In the genomic region with DNA sequence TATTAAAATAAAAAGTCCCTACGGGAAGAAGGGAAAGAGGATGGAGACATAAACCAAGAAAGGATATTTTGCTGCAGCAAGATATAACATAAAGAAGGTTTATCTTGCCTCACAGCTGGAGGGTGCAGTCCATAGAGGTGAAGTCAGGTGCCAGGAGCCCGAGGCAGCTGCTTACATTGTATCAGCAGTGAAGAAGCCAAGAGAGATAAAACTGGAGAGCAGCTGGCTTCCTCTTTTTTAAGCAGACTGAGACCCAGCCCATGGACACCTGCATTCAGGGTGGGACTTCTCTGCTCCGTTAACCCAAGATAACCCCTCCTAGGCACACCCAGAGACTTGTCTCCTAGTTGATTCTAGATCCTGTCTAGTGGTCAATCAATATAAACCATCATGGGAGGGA, we compare ENCODE assay signal across 30 mouse cellular contexts.
DNase-seq lines count a peak whose midpoint lies in the region; ATAC-seq and TF ChIP-seq lines count a peak whose summit lies in the region.
"Had no signal": no experiment of that assay in that cellular context is flagged by ENCODE, and none has a peak within 500 bp of the region (broad histone marks: within the 10 kb centered on the region; RNA-seq: fewer than 3 reads in every experiment).

No protein-coding gene starts in this region.

- no peak overlapping the region for H3K9ac ChIP-seq in liver, embryonic 13.5 days
- no peak overlapping the region for H3K9ac ChIP-seq in liver, embryonic 12.5 days
- H3K9ac ChIP-seq in MEL (ENCODE audit: control insufficient read depth, low read depth, low read length, poor library complexity, severe bottlenecking): no peak overlapping the region
- H3K9ac ChIP-seq: forebrain, embryonic 12.5 days; forebrain, postnatal 0 days; heart, embryonic 13.5 days; kidney, embryonic 15.5 days; lung, embryonic 14.5 days; neural tube, embryonic 12.5 days; stomach, embryonic 15.5 days had no signal

- H3K79me2 ChIP-seq in MEL (ENCODE audit: control insufficient read depth, insufficient read depth, low read length, poor library complexity): no peaks in the 10 kb centered on the region

- no peaks in the 10 kb centered on the region for H3K36me3 ChIP-seq in liver, embryonic 13.5 days
- no peaks in the 10 kb centered on the region for H3K36me3 ChIP-seq in liver, embryonic 12.5 days
- H3K36me3 ChIP-seq in MEL (ENCODE audit: control insufficient read depth in 1 of 2, insufficient read depth in 2 of 2, low read length in 2 of 2): peaks cover 0 to 12% of the 10 kb centered on the region in 2 experiments; a peak in 2 of 4 replicates
- H3K36me3 ChIP-seq in splenic B cell, adult 2 months (ENCODE audit: control insufficient read depth, insufficient read depth, low read length, poor library complexity, severe bottlenecking): no peaks in the 10 kb centered on the region
- H3K36me3 ChIP-seq: forebrain, embryonic 12.5 days; heart, embryonic 13.5 days; hindbrain, embryonic 10.5 days; kidney, embryonic 15.5 days; neural tube, embryonic 12.5 days; stomach, embryonic 15.5 days had no signal

- WGBS in liver, embryonic 13.5 days (ENCODE audit: insufficient replicate concordance): 12% methylated on average over 3 of the region's 3 CpGs
- WGBS in liver, embryonic 12.5 days (ENCODE audit: insufficient replicate concordance): 9% methylated on average over 3 of the region's 3 CpGs

- no peak for TF ChIP-seq CTCF in MEL (IDR thresholded peaks at IDR 0.05 in 2 of 3, conservative IDR thresholded peaks at IDR 0.05 in 1 of 3; ENCODE audit: control insufficient read depth in 1 of 3, insufficient read depth in 1 of 3, low read depth in 2 of 3, low read length in 3 of 3, poor library complexity in 1 of 3, severe bottlenecking in 1 of 3)

- H3K27me3 ChIP-seq in liver, embryonic 13.5 days: no peaks in the 10 kb centered on the region
- 0 out of 2 replicates have a peak, but pooled peaks cover 4% of the 10 kb centered on the region for H3K27me3 ChIP-seq in liver, embryonic 12.5 days (replicated peaks)
- H3K27me3 ChIP-seq in MEL (ENCODE audit: control insufficient read depth in 1 of 2, insufficient read depth in 2 of 2, low read length in 2 of 2): no peaks in the 10 kb centered on the region
- H3K27me3 ChIP-seq in splenic B cell, adult 2 months (ENCODE audit: control insufficient read depth, insufficient read depth, low read length, poor library complexity, severe bottlenecking): no peaks in the 10 kb centered on the region
- H3K27me3 ChIP-seq: forebrain, embryonic 12.5 days; kidney, embryonic 15.5 days; neural tube, embryonic 12.5 days; stomach, embryonic 15.5 days had no signal

- DNase-seq in liver, embryonic 13.5 days: no peak
- DNase-seq in MEL (ENCODE audit: low read depth, low spot score): peak; percentile 86
- peak; percentile 29 for DNase-seq in splenic B cell, adult 2 months (ENCODE audit: low read depth, low spot score)
- DNase-seq in neural tube, embryonic 10.5 days (ENCODE audit: extremely low spot score, low spot score): no peak
- DNase-seq: adrenal gland, postnatal 10 days; cerebellum, adult 11 months; cerebellum, adult 9-10 months; heart, postnatal 10 days; kidney, adult 18-20 months; kidney, postnatal 25 days; lung, embryonic 14.5 days; lung, postnatal 14 days; right cerebral cortex, postnatal 4 days; thymus, adult 18-20 months; thymus, postnatal 4 days had no signal

- no peak overlapping the region for H3K4me2 ChIP-seq in liver, embryonic 13.5 days
- no peak overlapping the region for H3K4me2 ChIP-seq in liver, embryonic 12.5 days
- H3K4me2 ChIP-seq: forebrain, embryonic 12.5 days; heart, embryonic 13.5 days; kidney, embryonic 15.5 days; lung, embryonic 14.5 days; midbrain, embryonic 11.5 days; neural tube, embryonic 12.5 days; stomach, embryonic 15.5 days had no signal

- ATAC-seq in liver, embryonic 13.5 days (ENCODE audit: low read depth): peak; percentile 41; the same call in 1 of the 2 replicates
- no peak for ATAC-seq in liver, embryonic 12.5 days
- peak; percentile 42; the same call in 1 of the 2 replicates for ATAC-seq in granulocyte monocyte progenitor cell, adult 5-6 weeks (replicated peaks; ENCODE audit: poor library complexity, severe bottlenecking)
- no peak for ATAC-seq in erythroid progenitor cell, adult 5-6 weeks (replicated peaks; ENCODE audit: low FRiP score, poor library complexity, severe bottlenecking)
- ATAC-seq: hindbrain, embryonic 16.5 days; midbrain, embryonic 16.5 days had no signal

- H3K9me3 ChIP-seq in liver, embryonic 13.5 days (replicated peaks): no peaks in the 10 kb centered on the region
- H3K9me3 ChIP-seq in liver, embryonic 12.5 days (replicated peaks): no peaks in the 10 kb centered on the region
- no peaks in the 10 kb centered on the region for H3K9me3 ChIP-seq in MEL (replicated peaks; ENCODE audit: insufficient read depth, low read length)
- H3K9me3 ChIP-seq: forebrain, embryonic 12.5 days; heart, embryonic 13.5 days; hindbrain, embryonic 10.5 days; kidney, embryonic 15.5 days; neural tube, embryonic 12.5 days; stomach, embryonic 15.5 days had no signal

- TF ChIP-seq POLR2A in MEL (IDR thresholded peaks at IDR 0.05; ENCODE audit: control insufficient read depth in 1 of 2, insufficient read depth in 1 of 2, low read depth in 1 of 2, low read length in 2 of 2, poor library complexity in 1 of 2): no peak

- peak; percentile 94 to 95 for TF ChIP-seq EP300 in MEL (IDR thresholded peaks at IDR 0.05; ENCODE audit: low read depth in 1 of 2, low read length in 2 of 2)

- H3K4me1 ChIP-seq in liver, embryonic 13.5 days (replicated peaks): no peaks in the 10 kb centered on the region
- H3K4me1 ChIP-seq in liver, embryonic 12.5 days: no peaks in the 10 kb centered on the region
- peaks cover 0 to 20% of the 10 kb centered on the region in 2 experiments; a peak in 2 of 4 replicates for H3K4me1 ChIP-seq in MEL (ENCODE audit: control insufficient read depth in 1 of 2, insufficient read depth in 2 of 2, low read length in 2 of 2)
- H3K4me1 ChIP-seq: heart, embryonic 13.5 days; neural tube, embryonic 12.5 days; stomach, embryonic 15.5 days had no signal

- H3K27ac ChIP-seq in liver, embryonic 13.5 days: no peak overlapping the region
- no peak overlapping the region for H3K27ac ChIP-seq in liver, embryonic 12.5 days
- peak overlapping the region; percentile 59 for H3K27ac ChIP-seq in MEL (ENCODE audit: control insufficient read depth, low read depth, low read length)
- H3K27ac ChIP-seq: forebrain, embryonic 12.5 days; heart, embryonic 13.5 days; hindbrain, embryonic 10.5 days; kidney, embryonic 15.5 days; layer of hippocampus, adult 2 months; neural tube, embryonic 12.5 days; stomach, embryonic 15.5 days had no signal

- no peak overlapping the region for H3K4me3 ChIP-seq in liver, embryonic 13.5 days (replicated peaks)
- no peak overlapping the region for H3K4me3 ChIP-seq in liver, embryonic 12.5 days
- no peak overlapping the region for H3K4me3 ChIP-seq in MEL (ENCODE audit: control insufficient read depth in 1 of 2, insufficient read depth in 1 of 2, low read depth in 2 of 2, low read length in 2 of 2)
- H3K4me3 ChIP-seq: erythroblast, embryonic 14.5 days; forebrain, embryonic 12.5 days; heart, embryonic 13.5 days; hindbrain, embryonic 10.5 days; kidney, embryonic 15.5 days; layer of hippocampus, adult 2 months; neural tube, embryonic 12.5 days; stomach, embryonic 15.5 days had no signal

- no peak for TF ChIP-seq RAD21 in MEL (IDR thresholded peaks at IDR 0.05; ENCODE audit: low read depth, low read length)

TF ChIP-seq in MEL, 35 proteins besides CTCF, POLR2A, EP300 and RAD21 (continues in another document):
- TF ChIP-seq MYC (IDR thresholded peaks at IDR 0.05; ENCODE audit: low read depth, low read length) (0 out of 2 replicates have a peak, but pooled peaks have one; percentile 22), ZC3H11A (IDR thresholded peaks at IDR 0.05; ENCODE audit: low read depth, low read length) (peak; percentile 19; the same call in 1 of the 2 replicates), CHD2 (IDR thresholded peaks at IDR 0.05; ENCODE audit: low read length) (no peak), MEF2A (IDR thresholded peaks at IDR 0.05; ENCODE audit: extremely low read depth, insufficient replicate concordance, low read depth, low read length, poor library complexity, severe bottlenecking) (no peak), MYB (IDR thresholded peaks at IDR 0.05; ENCODE audit: low read depth, low read length) (peak; percentile 52; the same call in 1 of the 2 replicates), SIN3A (IDR thresholded peaks at IDR 0.05; ENCODE audit: low read length) (peak; percentile 70; the same call in 1 of the 2 replicates), RCOR1 (IDR thresholded peaks at IDR 0.05; ENCODE audit: low read depth, low read length) (peak; percentile 69; the same call in 1 of the 2 replicates), HCFC1 (IDR thresholded peaks at IDR 0.05; ENCODE audit: low read depth, low read length) (0 out of 2 replicates have a peak, but pooled peaks have one; percentile 31), ELF1 (IDR thresholded peaks at IDR 0.05; ENCODE audit: low read depth, low read length) (peak; percentile 55; the same call in 1 of the 2 replicates), BHLHE40 (IDR thresholded peaks at IDR 0.05; ENCODE audit: borderline replicate concordance, low read depth, low read length) (peak; percentile 95), GATA1 (IDR thresholded peaks at IDR 0.05; ENCODE audit: low read depth, low read length) (peak; percentile 93), MXI1 (IDR thresholded peaks at IDR 0.05; ENCODE audit: low read depth, low read length) (no peak), NELFE (IDR thresholded peaks at IDR 0.05; ENCODE audit: low read depth, low read length) (no peak), POLR2AphosphoS2 (IDR thresholded peaks at IDR 0.05; ENCODE audit: low read length) (no peak), KAT2A (conservative IDR thresholded peaks at IDR 0.05; ENCODE audit: low read depth, low read length) (no peak), USF2 (IDR thresholded peaks at IDR 0.05; ENCODE audit: borderline replicate concordance in 1 of 2, insufficient read depth in 1 of 2, low read depth in 1 of 2, low read length in 2 of 2) (no peak), MAFK (IDR thresholded peaks at IDR 0.05; ENCODE audit: borderline replicate concordance, low read depth, low read length) (0 out of 2 replicates have a peak, but pooled peaks have one; percentile 55), TAL1 (IDR thresholded peaks at IDR 0.05; ENCODE audit: low read length) (peak; percentile 90), ZNF384 (IDR thresholded peaks at IDR 0.05; ENCODE audit: low read depth, low read length) (peak; percentile 73), ZKSCAN1 (IDR thresholded peaks at IDR 0.05; ENCODE audit: low read depth, low read length) (no peak), MAZ (IDR thresholded peaks at IDR 0.05; ENCODE audit: low read depth, low read length) (peak; percentile 72; the same call in 1 of the 2 replicates), POLR2AphosphoS5 (IDR thresholded peaks at IDR 0.05; ENCODE audit: borderline replicate concordance, low read depth, low read length) (no peak), UBTF (IDR thresholded peaks at IDR 0.05; ENCODE audit: borderline replicate concordance, insufficient read depth, low read depth, low read length) (no peak), USF1 (IDR thresholded peaks at IDR 0.05; ENCODE audit: low read depth, low read length) (peak; percentile 41; the same call in 1 of the 2 replicates)

Comparison
In these comparisons a context has a peak if more than half of its experiments do, and no peak if none do; other contexts are left out.
1. ATAC-seq: peak in liver, embryonic 13.5 days (single experiment) and granulocyte monocyte progenitor cell, adult 5-6 weeks (single experiment); none in liver, embryonic 12.5 days (single experiment) and erythroid progenitor cell, adult 5-6 weeks (single experiment).
2. DNase-seq: peak in MEL (single experiment) and splenic B cell, adult 2 months (single experiment); none in liver, embryonic 13.5 days (single experiment) and neural tube, embryonic 10.5 days (single experiment).